Mouse (Mus musculus) frontal cortex, postnatal 10 days (tissue): Measurements from ENCODE around the gene Htr6.

Experiments
- DNase-seq, 2 experiments: peaks; one replicate each; pipeline ENCODE4 v3.0.0; 2022; ENCODE audit warnings: low spot score in 2 of 2, mixed read lengths in 1 of 2

The Htr6 gene

DNA sequence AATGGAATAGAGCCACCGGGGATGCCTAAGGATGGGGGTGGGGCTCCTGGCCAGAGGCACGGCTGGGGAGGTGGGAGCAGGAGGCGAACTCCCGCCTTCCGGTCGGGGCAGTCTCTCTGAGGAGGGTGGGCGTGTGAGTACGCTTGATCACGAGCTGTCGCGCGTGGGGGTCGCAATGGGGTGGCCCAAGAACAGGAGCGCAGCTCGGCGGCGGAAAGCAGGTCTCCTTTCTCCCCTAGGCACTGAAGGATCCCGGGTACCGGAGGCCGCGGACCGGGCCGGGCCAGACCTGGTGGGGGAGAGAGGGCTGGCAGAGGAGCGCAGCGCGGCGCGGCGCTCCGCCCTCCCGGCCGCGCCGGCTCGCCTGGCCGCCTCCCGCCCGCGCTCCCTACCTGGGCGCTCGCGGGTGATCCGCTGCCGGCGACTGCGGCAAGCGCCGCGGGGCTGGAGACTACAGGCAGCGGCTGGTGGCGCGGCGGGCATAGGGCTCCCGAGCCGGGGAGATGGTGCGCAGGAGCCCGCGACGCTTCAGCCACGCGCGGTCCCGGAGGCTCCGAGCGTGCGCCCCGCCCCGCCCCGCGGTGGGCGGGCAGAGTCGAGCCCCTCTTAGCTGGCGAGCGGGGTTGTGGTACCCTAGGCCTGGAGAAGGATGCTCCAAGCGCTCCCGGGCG lies at the start of gene Htr6:
Gene Htr6, minus strand, starts transcription at position 530 of the 671 bp plus-strand sequence.
- DNase-seq, result peak in 1 of 2 experiments; percentile 27

GRCm38 (mm10) chr4:139124940-139125339 lies 49.6 kb upstream of the Htr6 start:
- no peak for DNase-seq

DNA sequence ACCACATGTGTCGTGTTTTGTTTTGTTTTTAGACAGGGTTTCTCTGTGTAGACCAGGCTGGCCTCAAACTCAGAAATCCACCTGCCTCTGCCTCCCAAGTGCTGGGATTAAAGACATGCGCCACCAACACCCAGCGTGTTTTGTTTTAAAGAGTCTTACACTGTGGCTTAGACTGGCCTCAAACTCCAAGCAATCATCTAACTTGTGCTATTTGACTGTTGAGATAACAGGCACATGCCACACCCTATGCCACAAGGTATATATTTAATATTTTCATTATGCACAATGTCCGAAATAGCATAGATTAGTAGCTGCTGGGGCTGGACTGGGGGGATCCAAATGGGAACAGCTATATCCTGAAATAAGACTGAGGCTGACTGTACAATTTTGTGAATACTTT lies 47.2 kb upstream of the Htr6 start:
- no peak for DNase-seq

GRCm38 (mm10) chr4:139120998-139121397 lies 45.6 kb upstream of the Htr6 start:
- DNase-seq, result no peak

DNA sequence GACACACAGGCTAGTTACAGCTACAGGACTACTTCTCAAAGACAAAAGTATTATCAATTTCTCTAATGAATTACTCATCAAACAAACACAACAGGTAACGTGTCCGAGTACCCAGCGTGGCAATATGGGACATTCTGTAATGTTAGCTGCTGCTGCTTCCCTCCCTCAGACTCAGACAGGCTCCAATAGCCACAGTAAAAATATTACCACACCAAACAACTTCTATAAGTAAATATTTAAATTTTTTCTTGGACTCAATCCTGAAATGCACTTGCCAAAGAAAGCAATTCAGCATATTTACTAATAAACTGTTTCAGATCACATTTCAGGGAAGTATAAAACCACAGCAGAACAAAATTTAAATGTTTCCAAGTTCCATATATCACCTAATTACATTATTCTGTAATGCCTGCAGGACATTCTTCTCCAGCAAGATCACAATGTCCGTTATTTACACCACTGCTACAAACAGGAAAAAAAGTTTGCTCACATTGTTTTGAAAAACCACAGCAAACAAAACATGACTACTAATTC lies 45.0 kb upstream of the Htr6 start:
- DNase-seq, result no peak

DNA sequence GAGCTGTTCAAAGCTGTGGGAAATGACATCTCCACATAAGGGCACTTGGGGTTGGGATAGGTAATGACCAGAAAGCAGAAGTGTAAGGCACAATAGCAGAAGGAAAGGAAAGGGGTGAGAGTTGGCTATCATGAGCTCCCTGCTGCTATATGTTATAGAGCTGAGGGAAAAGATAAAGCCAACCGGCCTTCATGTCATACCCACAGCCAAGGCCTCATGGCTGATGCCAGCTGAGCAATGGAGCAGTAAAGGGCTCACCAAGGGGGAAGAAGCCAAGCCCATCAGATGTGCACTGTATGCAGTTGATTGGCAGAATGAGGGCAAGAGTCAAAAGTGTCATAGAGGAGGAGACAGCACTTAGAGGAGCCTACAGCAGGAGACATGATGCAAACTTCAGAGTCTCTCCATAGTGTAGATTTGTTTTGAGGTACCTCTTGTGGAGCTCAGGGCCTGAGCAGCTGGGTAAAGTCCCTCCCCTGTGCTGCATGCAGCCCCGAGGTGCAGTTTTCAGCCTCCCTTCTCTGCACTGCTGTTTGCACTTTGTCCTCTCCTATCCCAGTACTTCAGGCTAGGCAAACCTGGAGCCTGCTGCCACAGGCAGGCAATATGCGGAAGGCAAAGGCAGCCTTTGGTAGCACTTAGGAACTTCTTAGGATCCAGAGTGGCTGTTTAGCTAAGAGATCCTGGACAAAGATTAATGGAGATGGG lies 41.1 kb upstream of the Htr6 start:
- DNase-seq, result no peak

- DNase-seq, result no peak
Measured at GRCm38 (mm10) chr4:139115721-139116120, 40.4 kb upstream of the Htr6 start.

GRCm38 (mm10) chr4:139112482-139112881 lies 37.1 kb upstream of the Htr6 start:
- no peak for DNase-seq

DNA sequence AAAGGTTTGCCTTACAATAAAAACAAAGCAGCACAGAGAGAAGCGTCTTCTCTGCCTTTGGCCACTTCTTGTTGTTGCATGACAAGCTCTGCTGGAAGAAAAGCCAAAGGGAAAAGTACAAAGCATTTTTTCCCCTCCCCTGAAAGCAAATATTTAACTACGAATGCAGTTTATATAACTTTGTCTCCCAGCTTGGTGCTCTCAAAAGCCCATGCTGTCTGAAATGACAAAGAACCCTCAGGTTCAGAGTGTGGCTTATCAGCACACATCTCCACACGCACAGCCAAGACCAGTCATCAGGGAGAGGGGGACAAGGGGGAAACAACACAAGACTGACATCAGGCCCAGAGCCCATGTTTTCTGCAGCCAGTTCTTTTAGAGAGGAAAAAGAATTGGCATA lies 36.1 kb upstream of the Htr6 start:
- no peak for DNase-seq

- DNase-seq, result no peak
Measured at GRCm38 (mm10) chr4:139110858-139111257, 35.5 kb upstream of the Htr6 start.

DNA sequence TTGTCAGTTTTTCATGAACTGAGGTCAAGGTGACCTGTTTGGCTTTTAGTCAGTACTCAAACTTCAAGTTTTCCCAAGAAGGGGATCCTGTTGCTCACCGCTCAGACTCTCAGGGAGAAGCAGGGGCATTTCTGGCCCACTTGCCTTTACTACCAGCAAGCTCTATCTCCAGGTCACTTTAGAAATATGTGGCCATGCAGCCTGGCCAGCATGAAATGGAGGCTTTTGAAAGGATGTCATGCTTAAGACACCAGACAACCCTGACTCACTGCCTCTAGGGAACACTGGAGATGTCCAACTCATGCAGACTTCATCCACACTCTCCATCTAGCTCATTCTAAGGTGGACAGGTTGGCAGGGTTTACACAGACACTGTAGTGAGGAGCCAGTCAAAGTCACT lies 30.1 kb upstream of the Htr6 start:
- no peak for DNase-seq

DNA sequence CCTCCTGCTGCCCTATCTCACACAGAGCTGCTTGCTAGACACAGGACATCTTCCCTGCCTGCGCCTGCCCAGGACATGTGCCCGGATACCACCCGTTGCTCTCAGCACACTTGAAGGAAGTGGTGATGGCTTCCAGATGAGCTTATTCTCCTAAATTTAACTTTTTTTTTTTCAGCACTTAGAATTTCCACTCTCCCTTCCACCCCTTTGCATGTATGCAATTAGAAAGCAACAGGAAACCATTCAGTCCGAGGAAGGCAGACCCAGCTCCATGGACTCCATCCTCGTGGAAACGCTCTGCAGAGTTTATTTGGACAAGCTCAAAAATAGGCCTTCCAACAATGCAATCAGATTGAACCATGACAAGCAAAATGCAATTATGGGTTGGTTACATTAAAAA lies 26.2 kb upstream of the Htr6 start:
- no peak for DNase-seq

GRCm38 (mm10) chr4:139100326-139100725 lies 25.0 kb upstream of the Htr6 start:
- no peak for DNase-seq

DNA sequence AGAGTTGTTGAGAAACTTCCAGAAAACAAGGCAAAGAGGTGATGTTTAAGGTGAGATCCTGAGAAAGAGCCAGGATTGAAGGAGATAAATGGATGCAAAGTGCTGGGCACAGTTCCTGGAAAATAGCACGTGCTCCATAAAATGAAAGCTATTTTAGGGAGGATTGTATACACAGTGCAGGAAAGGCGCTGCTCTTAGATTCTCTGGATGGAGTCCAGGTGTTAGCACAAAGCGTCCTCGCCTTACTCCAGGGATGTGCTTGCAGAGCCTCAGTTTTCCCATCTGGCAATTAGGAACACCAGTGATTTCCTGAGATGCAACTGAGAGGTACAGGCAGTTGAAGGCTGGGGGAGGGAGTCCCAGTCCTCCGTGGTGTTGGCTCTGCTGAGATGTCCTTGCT lies 20.8 kb upstream of the Htr6 start:
- no peak for DNase-seq

DNA sequence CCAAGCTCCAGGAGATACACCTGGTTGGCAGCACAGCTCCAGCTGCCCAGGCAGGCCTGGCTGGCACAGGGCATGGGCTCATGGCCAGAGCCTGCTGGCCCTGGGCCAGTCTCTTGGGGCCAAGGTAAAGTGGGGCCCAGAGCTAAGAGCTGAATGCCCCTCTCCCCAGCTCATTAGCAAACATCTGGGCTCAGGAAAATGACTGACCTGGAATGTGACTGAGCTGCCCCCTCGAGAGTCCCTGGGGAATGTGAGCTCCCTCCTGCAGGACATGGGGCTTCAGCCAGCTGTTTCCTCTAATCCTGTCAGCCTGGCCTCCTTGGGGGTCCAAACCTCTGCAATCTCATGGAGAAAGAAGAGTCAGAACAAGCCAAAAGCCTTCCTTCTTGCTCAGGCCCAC lies 20.0 kb upstream of the Htr6 start:
- DNase-seq, result no peak

DNA sequence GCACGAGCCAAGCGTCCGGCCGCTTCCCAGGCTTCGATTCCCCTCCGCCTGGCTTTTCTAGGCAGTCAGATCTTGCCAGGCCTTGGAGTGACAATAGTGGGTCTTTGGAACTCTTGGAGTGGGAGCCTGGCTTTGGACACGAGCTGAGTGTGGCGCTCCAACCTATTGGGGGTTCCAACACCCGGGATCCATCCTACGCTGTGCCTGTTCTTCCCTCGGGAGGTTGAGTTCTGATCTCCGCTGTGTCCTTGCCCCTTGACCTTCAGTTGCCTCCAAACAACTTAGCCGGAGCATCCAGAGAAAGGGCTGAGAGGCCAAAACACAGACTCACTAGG lies 17.8 kb upstream of the Htr6 start:
- no peak for DNase-seq

GRCm38 (mm10) chr4:139092356-139093195 lies 17.2 kb upstream of the Htr6 start, which contains the start of gene Nbl1:
Nbl1 (minus strand) TSS chr4:139092993.
- no peak for DNase-seq

DNA sequence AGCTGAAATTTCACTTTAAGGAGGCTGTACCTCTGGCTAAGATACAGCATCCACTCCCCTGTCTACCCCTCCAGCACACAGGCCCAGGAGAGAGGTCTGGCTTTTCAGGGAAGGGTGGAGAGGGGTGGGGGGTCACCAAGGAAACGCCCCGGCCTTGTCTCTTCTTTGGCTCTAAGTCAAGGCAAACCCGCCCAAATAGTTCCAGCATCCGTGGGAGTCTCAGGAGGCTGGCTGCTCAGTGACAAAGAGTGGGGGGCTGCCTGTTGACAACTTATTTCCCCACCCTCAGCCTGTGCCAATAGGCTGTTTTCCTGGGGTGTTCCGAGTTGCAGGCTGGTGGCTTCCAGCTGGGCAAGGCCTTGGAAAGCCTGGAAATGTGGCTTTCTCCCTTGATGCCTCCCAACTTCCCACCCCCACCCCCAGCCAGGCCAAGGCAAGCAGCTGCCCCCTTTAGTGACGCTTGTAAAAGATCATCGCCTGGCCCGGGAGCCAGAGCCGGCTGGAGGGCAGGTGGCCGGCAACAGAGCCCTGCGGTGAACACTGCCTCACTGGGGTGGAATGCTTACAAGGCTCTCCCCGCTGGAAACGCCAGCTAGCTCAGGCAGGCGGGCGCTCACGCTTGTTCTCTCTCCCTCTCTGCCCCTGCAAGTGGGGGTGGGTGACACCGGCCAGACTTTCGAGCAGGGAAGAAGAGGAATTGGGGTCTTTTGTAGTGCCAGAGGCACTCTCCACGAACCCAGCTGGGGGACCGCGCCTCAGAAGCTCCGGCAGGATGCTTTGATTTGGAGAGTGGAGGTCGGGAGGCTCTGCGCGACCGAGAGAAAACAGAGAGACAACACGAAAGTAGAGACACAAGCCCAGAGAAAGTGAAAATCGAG lies 16.3 kb upstream of the Htr6 start:
- DNase-seq, result no peak

- no peak for DNase-seq
Measured at GRCm38 (mm10) chr4:139091066-139091465, 15.7 kb upstream of the Htr6 start.

DNA sequence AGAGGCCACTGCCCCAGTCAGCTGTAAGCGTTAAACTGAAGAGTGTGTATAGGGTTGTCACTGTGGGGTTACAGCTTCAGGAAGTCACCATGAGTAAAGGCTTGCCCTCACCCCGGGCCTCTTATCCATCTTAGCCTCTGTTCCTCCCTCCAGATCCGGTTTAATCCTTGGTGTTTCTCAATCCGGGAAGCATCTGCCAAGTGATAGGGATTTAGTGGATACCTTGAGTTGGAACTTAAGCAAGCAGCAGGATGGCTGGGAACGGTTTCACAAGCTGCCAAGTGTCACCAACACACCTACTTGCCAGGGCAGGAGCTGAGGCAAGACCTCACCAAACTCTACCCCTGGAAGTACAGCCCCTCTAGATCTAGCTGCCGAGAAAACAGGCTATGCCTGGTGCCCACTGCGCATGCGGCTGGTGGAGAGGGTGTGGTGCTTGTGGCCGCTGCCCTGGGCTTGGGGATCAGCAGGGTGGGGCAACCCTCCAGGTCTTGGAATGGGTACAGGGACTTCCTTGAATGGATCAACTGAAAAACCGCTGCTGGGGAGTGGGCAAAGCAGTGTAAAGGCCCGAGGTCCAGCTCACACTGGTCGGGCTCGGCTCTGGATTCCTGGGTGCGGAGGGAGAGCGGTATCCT lies 15.1 kb upstream of the Htr6 start:
- no peak for DNase-seq
